Mouse (Mus musculus) embryo, embryonic 9.5 days (tissue): ENCODE results near the gene Itga1.

Experiments
- DNase-seq: peaks from one replicate; pipeline ENCODE4 v3.0.0-alpha.2; 2017; ENCODE audit errors: extremely low spot score

Gene Itga1

GRCm38 (mm10) chr13:115099381-115099780, 2.4 kb downstream of the Itga1 start:
- DNase-seq, result no peak

- no peak for DNase-seq
These were observed 3.5 kb downstream of the Itga1 start for GRCm38 (mm10) chr13:115098227-115098626.

GRCm38 (mm10) chr13:115096965-115097364, 4.8 kb downstream of the Itga1 start:
- no peak for DNase-seq

- no peak for DNase-seq
These were observed 5.5 kb downstream of the Itga1 start for GRCm38 (mm10) chr13:115096216-115096615.

GRCm38 (mm10) chr13:115095392-115095791, 6.4 kb downstream of the Itga1 start:
- no peak for DNase-seq

GRCm38 (mm10) chr13:115091511-115091910, 10.3 kb downstream of the Itga1 start:
- DNase-seq, result peak; percentile 14

GRCm38 (mm10) chr13:115090977-115091445, 10.8 kb downstream of the Itga1 start:
- DNase-seq, result no peak

- peak; percentile 89 for DNase-seq
These were observed 11.4 kb downstream of the Itga1 start, which contains the start of gene Pelo for GRCm38 (mm10) chr13:115090069-115090976. Pelo (minus strand) TSS chr13:115090186.

GRCm38 (mm10) chr13:115089395-115090025, 12.3 kb downstream of the Itga1 start:
- peak; percentile 48 for DNase-seq

- DNase-seq, result no peak
These were observed 12.8 kb downstream of the Itga1 start for GRCm38 (mm10) chr13:115089020-115089394.

- no peak for DNase-seq
These were observed 15.8 kb downstream of the Itga1 start for GRCm38 (mm10) chr13:115085974-115086373.

- no peak for DNase-seq
These were observed 19.4 kb downstream of the Itga1 start for GRCm38 (mm10) chr13:115082339-115082738.

GRCm38 (mm10) chr13:115079996-115080585, 21.7 kb downstream of the Itga1 start:
- DNase-seq, result no peak

- DNase-seq, result no peak
These were observed 22.6 kb downstream of the Itga1 start for GRCm38 (mm10) chr13:115078997-115079685.

- DNase-seq, result no peak
These were observed 24.2 kb downstream of the Itga1 start for GRCm38 (mm10) chr13:115077346-115078134.

GRCm38 (mm10) chr13:115072386-115072785, 29.4 kb downstream of the Itga1 start:
- no peak for DNase-seq

GRCm38 (mm10) chr13:115071431-115071830, 30.3 kb downstream of the Itga1 start:
- DNase-seq, result no peak

GRCm38 (mm10) chr13:115067968-115068330, 33.8 kb downstream of the Itga1 start:
- no peak for DNase-seq

- DNase-seq, result no peak
These were observed 34.3 kb downstream of the Itga1 start for GRCm38 (mm10) chr13:115067324-115067967.

- no peak for DNase-seq
These were observed 44.2 kb downstream of the Itga1 start for GRCm38 (mm10) chr13:115057555-115057954.

GRCm38 (mm10) chr13:115054783-115055182, 47.0 kb downstream of the Itga1 start:
- DNase-seq, result peak; percentile 23
